Comparison of ENCODE assay signal across 9 mouse cellular contexts in genomic region chr14:121426743-121427142, GRCm38 (mm10). TPM values are rescaled to one million over a fixed set of nuclear protein-coding genes. Genes with fewer than 3 reads are reported as not detected.
DNase-seq lines count a peak whose midpoint lies in the region; ATAC-seq and TF ChIP-seq lines count a peak whose summit lies in the region.
"Had no signal": no experiment of that assay in that cellular context is flagged by ENCODE, and none has a peak within 500 bp of the region (broad histone marks: within the 10 kb centered on the region; RNA-seq: fewer than 3 reads in every experiment).

No protein-coding gene starts in this region.

- DNase-seq in splenic B cell, adult 2 months (ENCODE audit: low read depth, low spot score), result peak; percentile 72
- no peak for DNase-seq in left cerebral cortex, adult 18-20 months (ENCODE audit: low spot score in 2 of 2)
- DNase-seq in spleen, adult 12 weeks (ENCODE audit: low spot score), result no peak
- DNase-seq in kidney, adult 8-10 months, result no peak

- H3K27ac ChIP-seq in intestine, postnatal 0 days (ENCODE audit: low read depth, low read length), result no peak overlapping the region
- H3K27ac ChIP-seq in intestine, embryonic 15.5 days, result no peak overlapping the region
- H3K27ac ChIP-seq in ES-Bruce4 (ENCODE audit: insufficient read depth, low read length), result no peak overlapping the region

- H3K9ac ChIP-seq in intestine, postnatal 0 days (ENCODE audit: low read depth, low read length), result no peak overlapping the region
- H3K9ac ChIP-seq in intestine, embryonic 15.5 days, result no peak overlapping the region
- H3K9ac ChIP-seq in ES-Bruce4 (ENCODE audit: low read depth, poor library complexity, severe bottlenecking), result no peak overlapping the region

- H3K4me3 ChIP-seq in intestine, postnatal 0 days (ENCODE audit: low read depth, low read length), result no peak overlapping the region
- no peak overlapping the region for H3K4me3 ChIP-seq in intestine, embryonic 15.5 days (replicated peaks)
- H3K4me3 ChIP-seq in ES-Bruce4 (ENCODE audit: low read depth, low read length), result no peak overlapping the region
- H3K4me3 ChIP-seq: megakaryocyte, embryonic 14.5 days had no signal

- TF ChIP-seq CTCF in intestine, postnatal 0 days (IDR thresholded peaks at IDR 0.05; ENCODE audit: low read depth), result peak; percentile 71
- peak; percentile 36 for TF ChIP-seq CTCF in ES-Bruce4 (IDR thresholded peaks at IDR 0.05; ENCODE audit: low read depth, low read length)

- H3K36me3 ChIP-seq in intestine, postnatal 0 days (ENCODE audit: control insufficient read depth, insufficient read depth), result no peaks in the 10 kb centered on the region
- H3K36me3 ChIP-seq in intestine, embryonic 15.5 days, result no peaks in the 10 kb centered on the region
- no peaks in the 10 kb centered on the region for H3K36me3 ChIP-seq in ES-Bruce4 (ENCODE audit: control insufficient read depth, insufficient read depth, low read length, poor library complexity, severe bottlenecking)
- H3K36me3 ChIP-seq in splenic B cell, adult 2 months (ENCODE audit: control insufficient read depth, insufficient read depth, low read length, poor library complexity, severe bottlenecking), result no peaks in the 10 kb centered on the region

- no peak for TF ChIP-seq EP300 in ES-Bruce4 (IDR thresholded peaks at IDR 0.05; ENCODE audit: insufficient read depth, low read depth, low read length)

- H3K27me3 ChIP-seq in intestine, postnatal 0 days (replicated peaks; ENCODE audit: control insufficient read depth, insufficient read depth, low read length), result no peaks in the 10 kb centered on the region
- no peaks in the 10 kb centered on the region for H3K27me3 ChIP-seq in intestine, embryonic 15.5 days (replicated peaks)
- H3K27me3 ChIP-seq in ES-Bruce4 (ENCODE audit: control insufficient read depth, insufficient read depth, low read length, poor library complexity, severe bottlenecking), result no peaks in the 10 kb centered on the region
- H3K27me3 ChIP-seq in splenic B cell, adult 2 months (ENCODE audit: control insufficient read depth, insufficient read depth, low read length, poor library complexity, severe bottlenecking), result no peaks in the 10 kb centered on the region

- no peak overlapping the region for H3K4me2 ChIP-seq in intestine, postnatal 0 days (replicated peaks; ENCODE audit: low read depth)
- no peak overlapping the region for H3K4me2 ChIP-seq in intestine, embryonic 15.5 days (replicated peaks)

- H3K4me1 ChIP-seq in intestine, postnatal 0 days (replicated peaks; ENCODE audit: control insufficient read depth, insufficient read depth, low read length), result peaks cover 8% of the 10 kb centered on the region; the same call in 1 of the 2 replicates
- no peaks in the 10 kb centered on the region for H3K4me1 ChIP-seq in intestine, embryonic 15.5 days (replicated peaks)
- peaks cover 2% of the 10 kb centered on the region for H3K4me1 ChIP-seq in ES-Bruce4 (ENCODE audit: control insufficient read depth, insufficient read depth, low read length)

- no peak for TF ChIP-seq POLR2A in ES-Bruce4 (IDR thresholded peaks at IDR 0.05; ENCODE audit: insufficient read depth, low read length)

- H3K9me3 ChIP-seq in intestine, postnatal 0 days (ENCODE audit: control insufficient read depth), result no peaks in the 10 kb centered on the region
- H3K9me3 ChIP-seq in intestine, embryonic 15.5 days, result no peaks in the 10 kb centered on the region
- H3K9me3 ChIP-seq in ES-Bruce4 (replicated peaks; ENCODE audit: control insufficient read depth, insufficient read depth, low read length, poor library complexity, severe bottlenecking), result no peaks in the 10 kb centered on the region
- H3K9me3 ChIP-seq: megakaryocyte, embryonic 14.5 days had no signal

- no peak for ATAC-seq in intestine, postnatal 0 days
- no peak for ATAC-seq in intestine, embryonic 15.5 days
- ATAC-seq in common myeloid progenitor, adult 5-6 weeks (replicated peaks; ENCODE audit: low read depth, poor library complexity, severe bottlenecking), result 0 out of 2 replicates have a peak, but pooled peaks have one; percentile 19

RNA-seq across cellular contexts. Expression of gene Stk24, which starts 46.9 kb away (rescaled TPM):
- polyA plus RNA-seq in intestine, postnatal 0 days (2015; fragmentation: Nextera tagmentation; extraction: Ambion mirVana), result 39.2 and 40.7 TPM in 2 replicates
- 41.3 and 43.7 TPM in 2 replicates for polyA plus RNA-seq in intestine, embryonic 15.5 days (2015; fragmentation: Nextera tagmentation; extraction: Ambion mirVana)
- 95.4 and 135 TPM in 2 replicates for polyA plus RNA-seq in ES-Bruce4 (2011; ENCODE audit: insufficient read depth, insufficient read length, low read depth, missing spikeins)
- total RNA-seq in common myeloid progenitor, adult 5-6 weeks (2017), result 79.8 and 100 TPM in 2 replicates
- 10 to 100 TPM; 65.3 to 66.0 TPM for total RNA-seq in left cerebral cortex, adult 18-20 months (2021)
